10 mouse cellular contexts compared by ENCODE assay signal in genomic region chr2:165396831-165397501, GRCm38 (mm10). TPM values are rescaled to one million over a fixed set of nuclear protein-coding genes. Genes with fewer than 3 reads are reported as not detected.
DNase-seq lines count a peak whose midpoint lies in the region; ATAC-seq lines count a peak whose summit lies in the region.
"Had no signal": no experiment of that assay in that cellular context is flagged by ENCODE, and none has a peak within 500 bp of the region (broad histone marks: within the 10 kb centered on the region; RNA-seq: fewer than 3 reads in every experiment).

No protein-coding gene starts in this region.

- no peaks in the 10 kb centered on the region for H3K36me3 ChIP-seq in lung, embryonic 15.5 days
- H3K36me3 ChIP-seq in limb, embryonic 15.5 days: no peaks in the 10 kb centered on the region
- H3K36me3 ChIP-seq: stomach, embryonic 15.5 days had no signal

- no peak for DNase-seq in lung, postnatal 25 days (ENCODE audit: low spot score)
- peak; percentile 61 for DNase-seq in gastrocnemius, postnatal 25 days
- peak; percentile 65 for DNase-seq in retina, postnatal 1 day
- DNase-seq in kidney, adult 9 months: no peak

- no peak overlapping the region for H3K4me3 ChIP-seq in lung, embryonic 15.5 days
- no peak overlapping the region for H3K4me3 ChIP-seq in limb, embryonic 15.5 days
- H3K4me3 ChIP-seq: stomach, embryonic 15.5 days had no signal

- H3K9ac ChIP-seq in lung, embryonic 15.5 days: no peak overlapping the region
- H3K9ac ChIP-seq in limb, embryonic 15.5 days: no peak overlapping the region
- H3K9ac ChIP-seq: stomach, embryonic 15.5 days had no signal

- 33% methylated on average over 20 of the region's 20 CpGs for WGBS in lung, embryonic 15.5 days
- WGBS in limb, embryonic 15.5 days: 43% methylated on average over 20 of the region's 20 CpGs

- no peaks in the 10 kb centered on the region for H3K27me3 ChIP-seq in lung, embryonic 15.5 days
- no peaks in the 10 kb centered on the region for H3K27me3 ChIP-seq in limb, embryonic 15.5 days
- H3K27me3 ChIP-seq: stomach, embryonic 15.5 days had no signal

- H3K4me2 ChIP-seq in lung, embryonic 15.5 days: no peak overlapping the region
- H3K4me2 ChIP-seq in limb, embryonic 15.5 days: no peak overlapping the region
- H3K4me2 ChIP-seq: stomach, embryonic 15.5 days had no signal

- no peaks in the 10 kb centered on the region for H3K9me3 ChIP-seq in lung, embryonic 15.5 days
- H3K9me3 ChIP-seq in limb, embryonic 15.5 days: no peaks in the 10 kb centered on the region
- H3K9me3 ChIP-seq: stomach, embryonic 15.5 days had no signal

- 0 out of 2 replicates have a peak, but pooled peaks have one; percentile 43 for ATAC-seq in lung, embryonic 15.5 days (ENCODE audit: borderline replicate concordance, extremely low read depth, low FRiP score, low TSS enrichment)
- peak; percentile 27; the same call in 1 of the 2 replicates for ATAC-seq in limb, embryonic 15.5 days (ENCODE audit: insufficient number of reproducible peaks, low FRiP score, low TSS enrichment, low read depth)
- ATAC-seq in CD4-positive, CD25-positive, alpha-beta regulatory T cell, adult 4 months: no peak
- ATAC-seq in erythroblast, adult 5-6 weeks (replicated peaks; ENCODE audit: low FRiP score, poor library complexity, severe bottlenecking): no peak

- no peak overlapping the region for H3K27ac ChIP-seq in lung, embryonic 15.5 days
- peak overlapping the region; percentile 35; the same call in 1 of the 2 replicates for H3K27ac ChIP-seq in limb, embryonic 15.5 days
- H3K27ac ChIP-seq: stomach, embryonic 15.5 days had no signal

- H3K4me1 ChIP-seq in lung, embryonic 15.5 days: peaks cover 7% of the 10 kb centered on the region
- H3K4me1 ChIP-seq in limb, embryonic 15.5 days: peaks cover 27% of the 10 kb centered on the region

RNA-seq across cellular contexts. Expression of gene Ocstamp, which starts 3.2 kb away (rescaled TPM):
- polyA plus RNA-seq in lung, embryonic 15.5 days (2015; fragmentation: Nextera tagmentation; extraction: Ambion mirVana): 0.06 TPM in 1 of 2 replicates, not detected in the other
- under 1 TPM in 1 of 2 experiments, not detected in 1; 0.08 TPM for total RNA-seq in gastrocnemius, postnatal 25 days (2021)
- 0.27 and 0.79 TPM in 2 replicates for polyA plus RNA-seq in limb, embryonic 15.5 days (2015; fragmentation: Nextera tagmentation; extraction: Ambion mirVana)
- polyA plus RNA-seq in CD4-positive, CD25-positive, alpha-beta regulatory T cell, adult 4 months (2017; shearing (Covaris generic)): not detected
- total RNA-seq in erythroblast, adult 5-6 weeks (2015; ENCODE audit: low replicate concordance): not detected in 2 replicates
- total RNA-seq in erythroblast, adult 5-6 weeks (2017; ENCODE audit: low replicate concordance): 0.42 TPM in 1 of 2 replicates, not detected in the other
- total RNA-seq: left cerebral cortex, postnatal 10 days had no signal

RNA-seq across cellular contexts. Expression of gene Zfp334, which starts 8.9 kb away (rescaled TPM):
- 7.0 and 7.1 TPM in 2 replicates for polyA plus RNA-seq in lung, embryonic 15.5 days (2015; fragmentation: Nextera tagmentation; extraction: Ambion mirVana)
- total RNA-seq in gastrocnemius, postnatal 25 days (2021): 1 to 10 TPM; 1.9 to 2.0 TPM
- 5.1 and 6.6 TPM in 2 replicates for polyA plus RNA-seq in limb, embryonic 15.5 days (2015; fragmentation: Nextera tagmentation; extraction: Ambion mirVana)
- polyA plus RNA-seq in CD4-positive, CD25-positive, alpha-beta regulatory T cell, adult 4 months (2017; shearing (Covaris generic)): not detected
- total RNA-seq in erythroblast, adult 5-6 weeks (2015; ENCODE audit: low replicate concordance): not detected in 2 replicates
- total RNA-seq in erythroblast, adult 5-6 weeks (2017; ENCODE audit: low replicate concordance): not detected in 2 replicates

RNA-seq across cellular contexts. Expression of gene Zfp663, which starts 28.4 kb away (rescaled TPM):
- polyA plus RNA-seq in lung, embryonic 15.5 days (2015; fragmentation: Nextera tagmentation; extraction: Ambion mirVana): 1.1 and 2.2 TPM in 2 replicates
- not detected for total RNA-seq in gastrocnemius, postnatal 25 days (2021)
- 0.30 and 0.58 TPM in 2 replicates for polyA plus RNA-seq in limb, embryonic 15.5 days (2015; fragmentation: Nextera tagmentation; extraction: Ambion mirVana)
- polyA plus RNA-seq in CD4-positive, CD25-positive, alpha-beta regulatory T cell, adult 4 months (2017; shearing (Covaris generic)): not detected
- not detected in 2 replicates for total RNA-seq in erythroblast, adult 5-6 weeks (2015; ENCODE audit: low replicate concordance)
- total RNA-seq in erythroblast, adult 5-6 weeks (2017; ENCODE audit: low replicate concordance): not detected in 2 replicates

Comparison
In these comparisons a context has a peak if more than half of its experiments do, and no peak if none do; other contexts are left out.
1. ATAC-seq: peak in lung, embryonic 15.5 days (single experiment) and limb, embryonic 15.5 days (single experiment); none in CD4-positive, CD25-positive, alpha-beta regulatory T cell, adult 4 months (single experiment) and erythroblast, adult 5-6 weeks (single experiment).
2. DNase-seq: peak in gastrocnemius, postnatal 25 days (single experiment) and retina, postnatal 1 day (single experiment); none in lung, postnatal 25 days (single experiment) and kidney, adult 9 months (single experiment).